Mouse (Mus musculus): ENCODE data around the gene Inhbb.

DNA sequence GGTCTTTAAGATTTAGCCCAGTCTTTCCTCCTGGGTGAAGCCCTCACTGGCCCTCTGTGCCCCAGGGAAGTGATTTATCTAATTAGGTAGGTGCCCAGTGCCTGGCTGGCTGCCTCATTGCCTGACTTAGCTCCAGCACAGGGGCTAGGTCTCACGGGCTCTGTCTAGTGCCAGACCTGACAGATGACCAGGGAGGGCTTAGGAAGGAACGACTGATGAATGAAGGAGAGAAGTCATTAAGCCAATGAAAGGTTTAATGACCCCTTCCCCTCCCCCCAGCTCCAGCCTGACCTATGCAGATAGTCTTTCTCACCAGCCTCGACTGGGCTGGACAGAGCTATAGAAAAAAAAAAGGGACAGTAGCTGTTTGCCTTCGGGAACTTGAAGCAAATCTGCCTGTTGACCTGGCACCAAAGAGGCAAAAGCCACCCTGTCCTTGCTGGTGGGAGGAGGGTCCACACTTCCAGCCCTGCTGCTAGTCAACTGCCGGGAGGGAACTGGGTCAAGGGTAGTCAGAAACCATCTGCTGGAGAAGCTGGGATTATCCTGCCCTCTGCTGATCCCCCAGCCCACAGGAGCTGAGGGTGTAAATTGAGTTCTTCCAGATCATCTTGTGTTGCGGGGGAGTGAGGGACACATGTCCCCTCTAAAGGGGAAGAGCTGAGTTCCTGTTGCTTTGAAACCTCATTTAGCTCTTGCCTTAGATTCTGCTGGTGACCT, 2.3 kb upstream of the Inhbb start:
- no peak for TF ChIP-seq CTCF (IDR thresholded peaks at IDR 0.05; ENCODE audit: low read depth)
- no peak for TF ChIP-seq EP300 (optimal IDR thresholded peaks at IDR 0.05)
